Mouse (Mus musculus): ENCODE data around the gene Susd6. TPM values are rescaled to one million over a fixed set of nuclear protein-coding genes. Genes with fewer than 3 reads are reported as not detected.
"Not testable (repeated sequence)": the region's sequence is repeated elsewhere in the genome, so short reads cannot be mapped to it uniquely, and the experiment has no call there.

Susd6 gene
- polyA plus RNA-seq, 1 experiment from 2014 or later, result 23.3 TPM

DNA sequence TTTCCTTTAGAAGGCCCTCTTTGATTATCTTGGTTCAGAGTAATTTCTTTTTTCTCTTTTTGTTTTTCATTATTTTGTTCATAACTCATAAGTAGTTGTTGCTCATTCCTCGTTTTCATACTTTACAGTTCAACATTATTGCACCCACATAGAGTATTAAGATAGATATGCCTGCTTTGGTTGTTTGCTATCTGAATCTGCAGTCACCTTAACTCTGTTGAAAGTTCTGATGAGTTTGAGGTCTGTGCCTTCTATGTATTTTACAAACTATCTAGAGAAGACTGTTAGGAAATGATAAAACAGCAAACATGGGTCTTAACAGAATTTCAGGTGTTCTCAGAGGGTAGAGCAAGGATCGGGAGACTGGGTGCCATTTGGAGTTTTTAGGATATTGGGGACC, 23.1 kb downstream of the Susd6 start:
- DNase-seq (ENCODE audit: low spot score) (no peak), ATAC-seq (ENCODE audit: insufficient read depth, low FRiP score, low TSS enrichment) (no peak)
- Histone ChIP-seq H3K36me3 (ENCODE audit: control insufficient read depth, insufficient read depth, low read length) (no peaks in the 10 kb centered on the region), H3K9ac (ENCODE audit: low read length) (no peak overlapping the region), H3K4me3 (ENCODE audit: low read depth, low read length) (no peak overlapping the region), H3K27ac (ENCODE audit: low read depth, low read length) (no peak overlapping the region), H3K4me1 (ENCODE audit: control insufficient read depth, insufficient read depth, low read length) (peaks cover 13% of the 10 kb centered on the region), H3K9me3 (ENCODE audit: control insufficient read depth, low read length) (no peaks in the 10 kb centered on the region), H3K27me3 (ENCODE audit: control insufficient read depth, insufficient read depth, low read length) (no peaks in the 10 kb centered on the region), H3K4me2 (ENCODE audit: low read depth) (no peak overlapping the region)
- 91% methylated on average over 2 of the region's 2 CpGs for WGBS

DNA sequence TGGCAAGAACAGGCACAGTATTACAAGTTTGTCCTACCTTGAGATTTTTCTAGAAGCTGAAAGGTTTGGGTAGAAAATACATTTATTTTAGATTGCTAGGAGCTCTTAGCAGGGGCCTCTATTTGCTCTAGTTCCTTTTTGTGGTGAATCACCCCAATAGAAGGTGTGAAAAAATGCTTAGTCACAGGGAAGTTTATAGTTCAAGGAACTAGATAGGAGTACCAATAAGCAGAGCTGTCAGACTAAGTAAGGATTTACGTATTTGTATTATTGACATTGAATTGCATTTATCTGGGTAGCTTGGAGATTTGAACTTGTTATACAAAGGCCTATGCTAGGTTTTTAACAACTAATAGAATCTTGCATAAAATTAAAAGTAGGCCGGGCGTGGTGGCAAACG, 23.6 kb downstream of the Susd6 start:
- DNase-seq (ENCODE audit: low spot score) (no peak), ATAC-seq (ENCODE audit: insufficient read depth, low FRiP score, low TSS enrichment) (no peak)
- Histone ChIP-seq H3K27me3 (ENCODE audit: control insufficient read depth, insufficient read depth, low read length) (no peaks in the 10 kb centered on the region), H3K27ac (ENCODE audit: low read depth, low read length) (no peak overlapping the region), H3K9me3 (ENCODE audit: control insufficient read depth, low read length) (no peaks in the 10 kb centered on the region), H3K4me3 (ENCODE audit: low read depth, low read length) (no peak overlapping the region), H3K9ac (ENCODE audit: low read length) (no peak overlapping the region), H3K36me3 (ENCODE audit: control insufficient read depth, insufficient read depth, low read length) (no peaks in the 10 kb centered on the region), H3K4me1 (ENCODE audit: control insufficient read depth, insufficient read depth, low read length) (peaks cover 13% of the 10 kb centered on the region), H3K4me2 (ENCODE audit: low read depth) (no peak overlapping the region)
- 93% methylated on average over 4 of the region's 4 CpGs for WGBS

DNA sequence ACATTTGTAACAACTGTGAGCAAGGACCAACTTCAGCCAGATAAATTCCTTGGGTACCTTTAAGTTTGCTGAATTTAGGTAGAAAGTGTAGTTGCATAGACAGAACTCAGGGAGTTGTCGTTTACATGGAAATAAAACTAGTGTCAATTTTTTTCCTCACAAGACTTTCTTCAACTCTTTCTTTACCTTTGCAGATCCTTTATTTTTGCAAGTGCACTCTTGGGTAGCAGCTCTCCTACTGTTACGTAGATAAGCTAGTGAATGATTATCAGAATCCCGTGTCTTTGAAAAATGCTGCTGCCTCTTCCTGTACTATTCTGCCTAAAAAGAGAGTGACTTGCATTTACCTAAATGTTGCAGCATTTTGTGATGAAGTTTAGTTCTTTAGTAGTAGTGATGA, 24.2 kb downstream of the Susd6 start:
- Histone ChIP-seq H3K36me3 (ENCODE audit: control insufficient read depth, insufficient read depth, low read length) (no peaks in the 10 kb centered on the region), H3K27ac (ENCODE audit: low read depth, low read length) (no peak overlapping the region), H3K27me3 (ENCODE audit: control insufficient read depth, insufficient read depth, low read length) (no peaks in the 10 kb centered on the region), H3K4me3 (ENCODE audit: low read depth, low read length) (no peak overlapping the region), H3K9ac (ENCODE audit: low read length) (no peak overlapping the region), H3K9me3 (ENCODE audit: control insufficient read depth, low read length) (no peaks in the 10 kb centered on the region), H3K4me1 (ENCODE audit: control insufficient read depth, insufficient read depth, low read length) (peaks cover 13% of the 10 kb centered on the region), H3K4me2 (ENCODE audit: low read depth) (no peak overlapping the region)
- no peak for ATAC-seq (ENCODE audit: insufficient read depth, low FRiP score, low TSS enrichment)
- no peak for DNase-seq (ENCODE audit: low spot score)
- 74% methylated on average over 3 of the region's 3 CpGs for WGBS

DNA sequence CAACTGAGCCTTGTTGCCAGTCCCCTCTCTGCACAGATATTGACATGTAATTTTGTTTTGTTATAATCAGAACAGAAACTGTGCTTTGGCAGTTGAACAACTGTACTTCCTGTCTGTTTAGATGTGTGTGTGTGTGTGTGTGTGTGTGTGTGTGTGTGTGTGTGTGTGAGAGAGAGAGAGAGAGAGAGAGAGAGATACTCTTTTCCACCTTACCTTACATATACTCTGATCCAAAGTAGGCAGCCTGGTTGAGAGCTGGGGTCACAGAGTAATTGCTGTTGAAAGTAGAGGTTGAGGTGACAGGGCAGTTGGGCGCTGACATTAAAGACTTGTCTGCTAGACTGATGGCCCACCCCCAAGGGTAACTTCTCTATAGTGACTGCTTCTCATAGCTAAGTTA, 25.0 kb downstream of the Susd6 start:
- no peaks in the 10 kb centered on the region for H3K36me3 ChIP-seq (ENCODE audit: control insufficient read depth, insufficient read depth, low read length)
- no peaks in the 10 kb centered on the region for H3K27me3 ChIP-seq (ENCODE audit: control insufficient read depth, insufficient read depth, low read length)
- no peak overlapping the region for H3K4me3 ChIP-seq (ENCODE audit: low read depth, low read length)
- DNase-seq (ENCODE audit: low spot score), result no peak
- H3K9me3 ChIP-seq (ENCODE audit: control insufficient read depth, low read length), result no peaks in the 10 kb centered on the region
- 23% methylated on average over 1 of the region's 1 CpGs for WGBS
- no peak overlapping the region for H3K4me2 ChIP-seq (ENCODE audit: low read depth)
- H3K27ac ChIP-seq (ENCODE audit: low read depth, low read length), result no peak overlapping the region
- ATAC-seq (ENCODE audit: insufficient read depth, low FRiP score, low TSS enrichment), result no peak
- peaks cover 13% of the 10 kb centered on the region for H3K4me1 ChIP-seq (ENCODE audit: control insufficient read depth, insufficient read depth, low read length)
- no peak overlapping the region for H3K9ac ChIP-seq (ENCODE audit: low read length)

DNA sequence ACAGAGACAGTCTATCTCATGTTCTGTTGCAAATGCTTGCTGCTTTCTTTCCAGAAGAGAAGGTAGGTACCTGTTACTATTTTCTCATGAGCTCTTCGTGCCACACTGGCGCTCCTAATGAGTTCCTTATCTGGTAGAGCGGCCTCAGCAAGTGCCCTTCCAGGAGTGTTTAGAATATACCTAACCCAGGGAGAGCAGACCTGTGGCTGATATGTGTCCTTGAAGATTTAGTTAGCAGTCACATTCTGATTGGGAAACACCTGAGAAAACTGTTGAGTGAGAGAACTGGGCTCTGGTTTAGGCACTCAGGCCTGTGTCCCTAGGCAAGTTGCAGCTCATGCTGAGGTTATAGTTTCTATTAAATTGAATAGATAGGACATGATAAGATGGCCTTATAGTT, 25.6 kb downstream of the Susd6 start:
- 86% methylated on average over 3 of the region's 3 CpGs for WGBS
- no peak overlapping the region for H3K9ac ChIP-seq (ENCODE audit: low read length)
- DNase-seq (ENCODE audit: low spot score), result no peak
- H3K27me3 ChIP-seq (ENCODE audit: control insufficient read depth, insufficient read depth, low read length), result no peaks in the 10 kb centered on the region
- H3K4me2 ChIP-seq (ENCODE audit: low read depth), result no peak overlapping the region
- H3K4me1 ChIP-seq (ENCODE audit: control insufficient read depth, insufficient read depth, low read length), result peaks cover 13% of the 10 kb centered on the region
- no peak for ATAC-seq (ENCODE audit: insufficient read depth, low FRiP score, low TSS enrichment)
- H3K27ac ChIP-seq (ENCODE audit: low read depth, low read length), result peak overlapping the region; percentile 70; the same call in 1 of the 2 replicates
- H3K9me3 ChIP-seq (ENCODE audit: control insufficient read depth, low read length), result no peaks in the 10 kb centered on the region
- H3K4me3 ChIP-seq (ENCODE audit: low read depth, low read length), result no peak overlapping the region
- H3K36me3 ChIP-seq (ENCODE audit: control insufficient read depth, insufficient read depth, low read length), result no peaks in the 10 kb centered on the region

DNA sequence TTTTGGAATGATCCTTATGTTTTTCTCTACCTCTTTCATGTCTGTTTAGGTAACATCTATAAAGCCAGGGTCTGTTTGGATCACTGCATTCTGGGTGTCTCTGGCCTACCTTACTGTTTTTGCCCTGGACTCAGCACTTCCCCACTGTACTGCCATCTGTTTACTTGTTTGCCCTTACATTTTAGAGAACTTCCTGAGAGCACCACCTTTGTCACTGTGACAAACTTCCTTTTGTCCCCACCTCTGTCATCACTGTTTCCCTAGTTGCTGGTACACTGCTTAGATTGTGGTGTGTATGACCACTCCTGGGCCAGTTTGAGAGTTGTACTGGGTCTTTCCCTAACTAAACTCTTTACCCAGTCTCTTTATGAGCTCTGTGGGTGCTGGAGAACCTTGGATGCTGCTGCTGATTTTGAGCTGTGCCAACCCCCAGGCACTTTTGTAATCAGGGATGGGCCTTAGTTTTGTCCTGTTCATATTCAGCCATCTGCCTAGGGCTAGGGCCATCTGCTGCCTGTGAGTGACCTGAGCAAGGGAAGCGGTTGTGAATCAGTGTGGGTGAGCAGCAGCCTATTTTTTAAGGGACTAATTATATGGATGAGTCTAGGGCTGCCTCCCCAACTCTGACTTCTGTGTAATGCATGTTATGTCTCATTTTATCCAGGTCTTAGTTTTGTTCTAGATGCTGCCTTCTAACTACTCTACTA, 26.2 kb downstream of the Susd6 start:
- no peaks in the 10 kb centered on the region for H3K9me3 ChIP-seq (ENCODE audit: control insufficient read depth, low read length)
- H3K4me2 ChIP-seq (ENCODE audit: low read depth), result no peak overlapping the region
- WGBS, result 52% methylated on average over 1 of the region's 1 CpGs
- peak overlapping the region; percentile 70 for H3K27ac ChIP-seq (ENCODE audit: low read depth, low read length)
- no peak overlapping the region for H3K4me3 ChIP-seq (ENCODE audit: low read depth, low read length)
- ATAC-seq (ENCODE audit: insufficient read depth, low FRiP score, low TSS enrichment) (peak; percentile 41; the same call in 1 of the 2 replicates), DNase-seq (ENCODE audit: low spot score) (peak; percentile 51)
- no peak overlapping the region for H3K9ac ChIP-seq (ENCODE audit: low read length)
- H3K36me3 ChIP-seq (ENCODE audit: control insufficient read depth, insufficient read depth, low read length), result no peaks in the 10 kb centered on the region
- H3K4me1 ChIP-seq (ENCODE audit: control insufficient read depth, insufficient read depth, low read length), result peaks cover 13% of the 10 kb centered on the region
- no peaks in the 10 kb centered on the region for H3K27me3 ChIP-seq (ENCODE audit: control insufficient read depth, insufficient read depth, low read length)

DNA sequence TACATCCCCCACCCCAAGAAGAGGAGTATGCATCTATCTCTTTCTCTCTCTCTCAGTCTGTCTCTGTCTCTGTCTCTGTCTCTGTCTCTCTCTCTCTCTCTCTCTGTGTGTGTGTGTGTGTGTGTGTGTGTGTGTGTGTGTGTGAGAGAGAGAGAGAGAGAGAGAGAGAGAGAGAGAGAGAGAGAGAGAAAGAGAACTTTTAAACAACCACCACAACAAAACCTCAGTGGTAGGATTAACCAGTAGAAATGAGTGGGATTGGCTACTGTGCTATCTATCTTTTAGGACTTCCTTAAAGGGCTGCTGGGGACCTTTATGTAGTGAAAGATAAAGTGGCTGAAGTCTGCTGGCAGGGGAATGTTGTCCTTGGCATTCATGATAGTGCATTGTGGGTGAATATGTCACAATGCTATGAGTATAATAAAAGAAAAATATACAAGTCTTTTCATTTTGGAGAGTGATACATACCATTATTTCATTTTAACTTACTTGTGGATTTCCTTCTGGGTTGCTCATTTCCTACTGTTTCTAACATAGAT, 27.5 kb downstream of the Susd6 start:
- no peaks in the 10 kb centered on the region for H3K27me3 ChIP-seq (ENCODE audit: control insufficient read depth, insufficient read depth, low read length)
- no peak overlapping the region for H3K27ac ChIP-seq (ENCODE audit: low read depth, low read length)
- no peaks in the 10 kb centered on the region for H3K36me3 ChIP-seq (ENCODE audit: control insufficient read depth, insufficient read depth, low read length)
- H3K4me1 ChIP-seq (ENCODE audit: control insufficient read depth, insufficient read depth, low read length), result peaks cover 10% of the 10 kb centered on the region
- DNase-seq (ENCODE audit: low spot score) (no peak), ATAC-seq (ENCODE audit: insufficient read depth, low FRiP score, low TSS enrichment) (no peak)
- no peak overlapping the region for H3K4me3 ChIP-seq (ENCODE audit: low read depth, low read length)
- no peaks in the 10 kb centered on the region for H3K9me3 ChIP-seq (ENCODE audit: control insufficient read depth, low read length)
- no peak overlapping the region for H3K9ac ChIP-seq (ENCODE audit: low read length)
- no peak overlapping the region for H3K4me2 ChIP-seq (ENCODE audit: low read depth)

DNA sequence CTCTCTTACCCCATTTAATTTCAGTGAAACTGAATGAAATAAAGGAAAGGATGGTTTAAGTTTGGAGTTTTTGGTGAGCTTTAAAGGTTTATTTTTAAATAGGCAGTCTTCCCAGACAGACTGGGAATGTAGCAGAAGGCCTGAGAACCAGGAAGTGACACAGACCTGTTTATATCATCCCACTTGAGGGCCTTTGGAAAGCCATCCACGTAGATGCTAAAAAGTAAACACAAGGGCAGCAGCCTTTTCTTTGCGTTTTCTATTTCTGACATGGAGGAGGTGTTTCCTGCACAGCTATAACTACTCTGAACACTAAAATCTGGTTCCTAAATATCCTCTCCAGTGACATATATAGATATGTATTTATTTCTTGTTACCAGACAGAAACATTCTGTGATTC, 28.7 kb downstream of the Susd6 start:
- H3K4me3 ChIP-seq (ENCODE audit: low read depth, low read length); H3K9ac ChIP-seq (ENCODE audit: low read length); H3K9me3 ChIP-seq (ENCODE audit: control insufficient read depth, low read length); H3K27me3 ChIP-seq (ENCODE audit: control insufficient read depth, insufficient read depth, low read length); H3K4me2 ChIP-seq (ENCODE audit: low read depth); DNase-seq (ENCODE audit: low spot score); H3K36me3 ChIP-seq (ENCODE audit: control insufficient read depth, insufficient read depth, low read length); H3K27ac ChIP-seq (ENCODE audit: low read depth, low read length); H3K4me1 ChIP-seq (ENCODE audit: control insufficient read depth, insufficient read depth, low read length); ATAC-seq (ENCODE audit: insufficient read depth, low FRiP score, low TSS enrichment): not testable (repeated sequence)
- 72% methylated on average over 2 of the region's 2 CpGs for WGBS

DNA sequence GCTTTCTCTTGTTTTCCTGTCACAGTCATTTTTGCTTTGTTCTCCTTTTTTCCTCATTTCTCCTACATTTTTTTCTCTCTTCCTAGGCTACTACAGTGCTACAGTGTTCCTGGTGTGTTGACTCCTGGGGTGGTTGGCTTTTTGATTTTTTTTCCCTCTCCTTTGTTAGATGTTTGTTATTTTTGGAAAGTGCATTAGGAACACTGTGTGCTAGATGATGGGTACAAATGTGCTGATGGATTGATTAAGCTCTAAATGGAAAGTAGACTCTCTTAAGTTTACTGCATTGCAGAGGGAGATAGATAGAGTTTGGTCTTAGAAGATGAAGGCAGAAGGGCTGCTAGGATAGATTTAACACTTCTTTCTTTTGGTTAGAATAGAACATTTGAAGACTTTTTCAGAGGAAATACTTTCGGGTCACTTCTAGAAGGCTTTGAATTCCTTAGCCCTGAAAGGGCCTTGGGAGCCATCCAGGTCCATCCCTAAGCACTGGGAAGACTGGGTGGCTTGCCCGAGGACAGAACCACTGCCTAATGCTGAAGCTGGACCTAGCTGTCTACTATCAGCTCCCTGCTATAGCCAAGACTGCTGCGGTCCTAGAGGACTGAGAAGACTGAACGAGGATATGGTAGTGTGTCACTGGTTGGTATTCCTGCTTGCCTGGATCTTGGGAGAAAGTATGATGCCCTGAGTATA, 31.1 kb downstream of the Susd6 start:
- Histone ChIP-seq H3K36me3 (ENCODE audit: control insufficient read depth, insufficient read depth, low read length) (no peaks in the 10 kb centered on the region), H3K9me3 (ENCODE audit: control insufficient read depth, low read length) (no peaks in the 10 kb centered on the region), H3K27me3 (ENCODE audit: control insufficient read depth, insufficient read depth, low read length) (no peaks in the 10 kb centered on the region), H3K9ac (ENCODE audit: low read length) (no peak overlapping the region), H3K4me2 (ENCODE audit: low read depth) (no peak overlapping the region), H3K4me1 (ENCODE audit: control insufficient read depth, insufficient read depth, low read length) (peaks cover 2% of the 10 kb centered on the region; the same call in 1 of the 2 replicates), H3K27ac (ENCODE audit: low read depth, low read length) (no peak overlapping the region), H3K4me3 (ENCODE audit: low read depth, low read length) (no peak overlapping the region)
- DNase-seq (ENCODE audit: low spot score) (no peak), ATAC-seq (ENCODE audit: insufficient read depth, low FRiP score, low TSS enrichment) (no peak)
- WGBS, result 92% methylated on average over 4 of the region's 4 CpGs

Data from neural tube, embryonic 11.5 days (tissue).